Mouse (Mus musculus): Measurements from ENCODE around the gene Chrnd.

- no peak for TF ChIP-seq CTCF (IDR thresholded peaks at IDR 0.05; ENCODE audit: control insufficient read depth, insufficient read depth, low read length)
- TF ChIP-seq POLR2A (IDR thresholded peaks at IDR 0.05; ENCODE audit: borderline replicate concordance, control insufficient read depth, low read depth, low read length), result no peak
Observed at GRCm38 (mm10) chr1:87197296-87197695, 6.9 kb downstream of the Chrnd start.

All from bone marrow, adult 2 months (tissue).